ENCODE assay signal across 24 mouse cellular contexts in genomic region chr8:121074848-121075145, GRCm38 (mm10). TPM values are rescaled to one million over a fixed set of nuclear protein-coding genes. Genes with fewer than 3 reads are reported as not detected.
A peak's percentile ranks its signal among the peaks of the same experiment; 100 is the strongest.
DNase-seq lines count a peak whose midpoint lies in the region; ATAC-seq and TF ChIP-seq lines count a peak whose summit lies in the region.
"Had no signal": no experiment of that assay in that cellular context is flagged by ENCODE, and none has a peak within 500 bp of the region (broad histone marks: within the 10 kb centered on the region; RNA-seq: fewer than 3 reads in every experiment).

No protein-coding gene starts in this region.

- no peak for DNase-seq in lung, embryonic 14.5 days
- DNase-seq in lung, postnatal 4 days = no peak
- no peak for DNase-seq in embryonic facial prominence, embryonic 14.5 days (ENCODE audit: low spot score)
- no peak for DNase-seq in cerebellum, postnatal 25 days
- DNase-seq: cerebellum, adult 9-10 months; embryo, embryonic 11 days; gastrocnemius, postnatal 25 days; heart, adult 2 months; kidney, adult 2 months; kidney, postnatal 14 days; left cerebral cortex, postnatal 4 days; right cerebral cortex, postnatal 14 days had no signal

- no peak for TF ChIP-seq CTCF in lung, embryonic 14.5 days (IDR thresholded peaks at IDR 0.05; ENCODE audit: low read depth)

- H3K4me3 ChIP-seq in lung, embryonic 14.5 days (ENCODE audit: low read depth, low read length) = peak overlapping the region; percentile 29; the same call in 1 of the 2 replicates
- H3K4me3 ChIP-seq in embryonic facial prominence, embryonic 12.5 days = 0 out of 2 replicates have a peak overlapping the region, but pooled peaks have one; percentile 4
- peak overlapping the region; percentile 12 for H3K4me3 ChIP-seq in embryonic facial prominence, embryonic 14.5 days (ENCODE audit: low read depth, low read length)
- peak overlapping the region; percentile 31 for H3K4me3 ChIP-seq in stomach, embryonic 15.5 days (replicated peaks)
- no peak overlapping the region for H3K4me3 ChIP-seq in kidney, embryonic 15.5 days (replicated peaks)
- H3K4me3 ChIP-seq: erythroblast, embryonic 14.5 days; heart, adult 2 months; heart, embryonic 15.5 days; layer of hippocampus, adult 2 months; liver, embryonic 12.5 days; midbrain, embryonic 12.5 days; neural tube, embryonic 13.5 days had no signal

- H3K27ac ChIP-seq in lung, embryonic 14.5 days (ENCODE audit: low read depth) = peak overlapping the region; percentile 68
- H3K27ac ChIP-seq in embryonic facial prominence, embryonic 12.5 days = peak overlapping the region; percentile 9; the same call in 1 of the 2 replicates
- no peak overlapping the region for H3K27ac ChIP-seq in embryonic facial prominence, embryonic 14.5 days (replicated peaks; ENCODE audit: low read depth, low read length)
- peak overlapping the region; percentile 67 for H3K27ac ChIP-seq in stomach, embryonic 15.5 days
- no peak overlapping the region for H3K27ac ChIP-seq in kidney, embryonic 15.5 days
- H3K27ac ChIP-seq: heart, adult 2 months; heart, embryonic 15.5 days; layer of hippocampus, adult 2 months; liver, embryonic 12.5 days; midbrain, embryonic 12.5 days; neural tube, embryonic 13.5 days had no signal

- WGBS in lung, embryonic 14.5 days = 12% methylated on average over 10 of the region's 10 CpGs
- under 1% methylated on average over 10 of the region's 10 CpGs for WGBS in embryonic facial prominence, embryonic 12.5 days
- 2% methylated on average over 10 of the region's 10 CpGs for WGBS in embryonic facial prominence, embryonic 14.5 days
- 9% methylated on average over 10 of the region's 10 CpGs for WGBS in stomach, embryonic 15.5 days
- WGBS in kidney, embryonic 15.5 days = 1% methylated on average over 10 of the region's 10 CpGs

- peak overlapping the region; percentile 42 for H3K9ac ChIP-seq in lung, embryonic 14.5 days
- no peak overlapping the region for H3K9ac ChIP-seq in embryonic facial prominence, embryonic 12.5 days
- H3K9ac ChIP-seq in embryonic facial prominence, embryonic 14.5 days (ENCODE audit: low read depth, low read length) = peak overlapping the region; percentile 10; the same call in 1 of the 2 replicates
- H3K9ac ChIP-seq in stomach, embryonic 15.5 days = no peak overlapping the region
- no peak overlapping the region for H3K9ac ChIP-seq in kidney, embryonic 15.5 days
- H3K9ac ChIP-seq: heart, embryonic 15.5 days; liver, embryonic 12.5 days; midbrain, embryonic 12.5 days; neural tube, embryonic 13.5 days had no signal

- H3K4me1 ChIP-seq in lung, embryonic 14.5 days (ENCODE audit: insufficient read depth) = peaks cover 3% of the 10 kb centered on the region; the same call in 1 of the 2 replicates
- H3K4me1 ChIP-seq in embryonic facial prominence, embryonic 12.5 days = peaks cover 30% of the 10 kb centered on the region
- peaks cover 4% of the 10 kb centered on the region; the same call in 1 of the 2 replicates for H3K4me1 ChIP-seq in embryonic facial prominence, embryonic 14.5 days (ENCODE audit: control insufficient read depth, insufficient read depth, low read length)
- H3K4me1 ChIP-seq in stomach, embryonic 15.5 days = peaks cover 20% of the 10 kb centered on the region
- H3K4me1 ChIP-seq in kidney, embryonic 15.5 days = peaks cover 26% of the 10 kb centered on the region

- peaks cover 70% of the 10 kb centered on the region for H3K27me3 ChIP-seq in lung, embryonic 14.5 days (ENCODE audit: insufficient read depth, low read length)
- peaks cover 94% of the 10 kb centered on the region for H3K27me3 ChIP-seq in embryonic facial prominence, embryonic 12.5 days
- H3K27me3 ChIP-seq in embryonic facial prominence, embryonic 14.5 days (replicated peaks; ENCODE audit: control insufficient read depth, insufficient read depth, low read length) = peaks cover 99% of the 10 kb centered on the region
- H3K27me3 ChIP-seq in stomach, embryonic 15.5 days (replicated peaks) = peaks cover 42% of the 10 kb centered on the region
- H3K27me3 ChIP-seq in kidney, embryonic 15.5 days = peaks cover 100% of the 10 kb centered on the region

- peak overlapping the region; percentile 69 for H3K4me2 ChIP-seq in lung, embryonic 14.5 days
- H3K4me2 ChIP-seq in embryonic facial prominence, embryonic 12.5 days (replicated peaks) = peak overlapping the region; percentile 26
- peak overlapping the region; percentile 25 for H3K4me2 ChIP-seq in embryonic facial prominence, embryonic 14.5 days (ENCODE audit: low read depth, low read length)
- H3K4me2 ChIP-seq in stomach, embryonic 15.5 days = peak overlapping the region; percentile 55
- H3K4me2 ChIP-seq in kidney, embryonic 15.5 days = no peak overlapping the region
- H3K4me2 ChIP-seq: heart, embryonic 15.5 days; liver, embryonic 12.5 days; midbrain, embryonic 12.5 days; neural tube, embryonic 13.5 days had no signal

- H3K36me3 ChIP-seq in lung, embryonic 14.5 days (ENCODE audit: insufficient read depth) = peaks cover 24% of the 10 kb centered on the region
- H3K36me3 ChIP-seq in embryonic facial prominence, embryonic 12.5 days = no peaks in the 10 kb centered on the region
- no peaks in the 10 kb centered on the region for H3K36me3 ChIP-seq in embryonic facial prominence, embryonic 14.5 days (ENCODE audit: control insufficient read depth, insufficient read depth, low read length)
- H3K36me3 ChIP-seq in stomach, embryonic 15.5 days = no peaks in the 10 kb centered on the region
- no peaks in the 10 kb centered on the region for H3K36me3 ChIP-seq in kidney, embryonic 15.5 days
- H3K36me3 ChIP-seq: heart, embryonic 15.5 days; liver, embryonic 12.5 days; midbrain, embryonic 12.5 days; neural tube, embryonic 13.5 days had no signal

- no peaks in the 10 kb centered on the region for H3K9me3 ChIP-seq in lung, embryonic 14.5 days (ENCODE audit: low read depth, low read length)
- no peaks in the 10 kb centered on the region for H3K9me3 ChIP-seq in embryonic facial prominence, embryonic 12.5 days
- no peaks in the 10 kb centered on the region for H3K9me3 ChIP-seq in embryonic facial prominence, embryonic 14.5 days (ENCODE audit: control insufficient read depth, low read length)
- no peaks in the 10 kb centered on the region for H3K9me3 ChIP-seq in stomach, embryonic 15.5 days
- no peaks in the 10 kb centered on the region for H3K9me3 ChIP-seq in kidney, embryonic 15.5 days (replicated peaks)
- H3K9me3 ChIP-seq: heart, embryonic 15.5 days; liver, embryonic 12.5 days; midbrain, embryonic 12.5 days had no signal

- no peak for ATAC-seq in lung, embryonic 14.5 days (ENCODE audit: insufficient read depth)
- ATAC-seq in embryonic facial prominence, embryonic 12.5 days (ENCODE audit: insufficient number of reproducible peaks, insufficient read depth, low FRiP score, low TSS enrichment) = no peak
- no peak for ATAC-seq in embryonic facial prominence, embryonic 14.5 days (ENCODE audit: low read depth)
- ATAC-seq in stomach, embryonic 15.5 days (ENCODE audit: insufficient read depth, low FRiP score, low read depth) = no peak
- ATAC-seq in kidney, embryonic 15.5 days (replicated peaks; ENCODE audit: low FRiP score) = no peak
- ATAC-seq: forebrain, embryonic 14.5 days; hindbrain, embryonic 16.5 days; liver, embryonic 12.5 days had no signal

RNA-seq across cellular contexts. Expression of gene Foxf1, which starts 9.4 kb away (rescaled TPM):
- 167 and 180 TPM in 2 replicates for polyA plus RNA-seq in lung, embryonic 14.5 days (2014; fragmentation: Nextera tagmentation; extraction: Ambion mirVana)
- polyA plus RNA-seq in embryonic facial prominence, embryonic 12.5 days (2016; fragmentation: Nextera tagmentation; extraction: Ambion mirVana) = 35.0 and 35.9 TPM in 2 replicates
- 7.0 and 7.6 TPM in 2 replicates for polyA plus RNA-seq in embryonic facial prominence, embryonic 14.5 days (2014; fragmentation: Nextera tagmentation; extraction: Ambion mirVana)
- 131 and 136 TPM in 2 replicates for polyA plus RNA-seq in stomach, embryonic 15.5 days (2015; fragmentation: Nextera tagmentation; extraction: Ambion mirVana)
- 1.6 and 5.2 TPM in 2 replicates for polyA plus RNA-seq in kidney, embryonic 15.5 days (2015; fragmentation: Nextera tagmentation; extraction: Ambion mirVana)
- polyA plus RNA-seq: erythroblast, embryonic 14.5 days had no signal

RNA-seq across cellular contexts. Expression of gene Mthfsd, which starts 33.4 kb away (rescaled TPM):
- polyA plus RNA-seq in lung, embryonic 14.5 days (2014; fragmentation: Nextera tagmentation; extraction: Ambion mirVana) = 57.6 and 63.1 TPM in 2 replicates
- polyA plus RNA-seq in embryonic facial prominence, embryonic 12.5 days (2016; fragmentation: Nextera tagmentation; extraction: Ambion mirVana) = 66.9 and 75.0 TPM in 2 replicates
- polyA plus RNA-seq in embryonic facial prominence, embryonic 14.5 days (2014; fragmentation: Nextera tagmentation; extraction: Ambion mirVana) = 46.1 and 56.7 TPM in 2 replicates
- 53.9 and 56.3 TPM in 2 replicates for polyA plus RNA-seq in stomach, embryonic 15.5 days (2015; fragmentation: Nextera tagmentation; extraction: Ambion mirVana)
- 65.5 and 67.1 TPM in 2 replicates for polyA plus RNA-seq in kidney, embryonic 15.5 days (2015; fragmentation: Nextera tagmentation; extraction: Ambion mirVana)

RNA-seq across cellular contexts. Expression of gene Foxc2, which starts 41.2 kb away (rescaled TPM):
- 1.1 and 1.9 TPM in 2 replicates for polyA plus RNA-seq in lung, embryonic 14.5 days (2014; fragmentation: Nextera tagmentation; extraction: Ambion mirVana)
- 26.8 and 29.8 TPM in 2 replicates for polyA plus RNA-seq in embryonic facial prominence, embryonic 12.5 days (2016; fragmentation: Nextera tagmentation; extraction: Ambion mirVana)
- polyA plus RNA-seq in embryonic facial prominence, embryonic 14.5 days (2014; fragmentation: Nextera tagmentation; extraction: Ambion mirVana) = 7.4 and 9.4 TPM in 2 replicates
- 0.77 and 0.90 TPM in 2 replicates for polyA plus RNA-seq in stomach, embryonic 15.5 days (2015; fragmentation: Nextera tagmentation; extraction: Ambion mirVana)
- polyA plus RNA-seq in kidney, embryonic 15.5 days (2015; fragmentation: Nextera tagmentation; extraction: Ambion mirVana) = 40.8 and 42.3 TPM in 2 replicates
- polyA plus RNA-seq: erythroblast, embryonic 14.5 days had no signal

RNA-seq across cellular contexts. Expression of gene Foxl1, which starts 52.9 kb away (rescaled TPM):
- polyA plus RNA-seq in lung, embryonic 14.5 days (2014; fragmentation: Nextera tagmentation; extraction: Ambion mirVana) = 6.8 and 7.9 TPM in 2 replicates
- 4.6 and 5.2 TPM in 2 replicates for polyA plus RNA-seq in embryonic facial prominence, embryonic 12.5 days (2016; fragmentation: Nextera tagmentation; extraction: Ambion mirVana)
- polyA plus RNA-seq in embryonic facial prominence, embryonic 14.5 days (2014; fragmentation: Nextera tagmentation; extraction: Ambion mirVana) = 0.32 and 0.96 TPM in 2 replicates
- 7.2 and 9.4 TPM in 2 replicates for polyA plus RNA-seq in stomach, embryonic 15.5 days (2015; fragmentation: Nextera tagmentation; extraction: Ambion mirVana)
- polyA plus RNA-seq in kidney, embryonic 15.5 days (2015; fragmentation: Nextera tagmentation; extraction: Ambion mirVana) = 6.7 and 6.9 TPM in 2 replicates
- polyA plus RNA-seq: erythroblast, embryonic 14.5 days; spleen, adult 2 months had no signal

Comparison
In these comparisons a context has a peak if more than half of its experiments do, and no peak if none do; other contexts are left out.
1. H3K27ac ChIP-seq: peak in lung, embryonic 14.5 days (single experiment), embryonic facial prominence, embryonic 12.5 days (single experiment) and stomach, embryonic 15.5 days (single experiment); none in embryonic facial prominence, embryonic 14.5 days (single experiment) and kidney, embryonic 15.5 days (single experiment).
2. H3K9ac ChIP-seq: peak in lung, embryonic 14.5 days (single experiment) and embryonic facial prominence, embryonic 14.5 days (single experiment); none in embryonic facial prominence, embryonic 12.5 days (single experiment), stomach, embryonic 15.5 days (single experiment) and kidney, embryonic 15.5 days (single experiment).